Mouse (Mus musculus) MEL (cell line): ENCODE measurements around the gene Nlk. TPM values are rescaled to one million over a fixed set of nuclear protein-coding genes. Genes with fewer than 3 reads are reported as not detected.

Experiments
- DNase-seq: peaks from one replicate; pipeline ENCODE4 v3.0.0; 2011; ENCODE audit warnings: low read depth, low spot score
- H3K27ac ChIP-seq: 2 replicates; pipeline ENCODE4 v1.5.1; 2012; ENCODE audit warnings: low read depth, mild to moderate bottlenecking, control low read depth, low read length, moderate library complexity; ENCODE audit not compliant: control insufficient read depth
- H3K27me3 ChIP-seq, 2 experiments: fragments of 150-350 bp in 1 of 2; sonication (generic) in 1 of 2; 2 replicates each; pipeline ENCODE4 v1.6.1; 2012; ENCODE audit warnings: low read length in 2 of 2, mild to moderate bottlenecking in 2 of 2, improper control_type of control experiment in 1 of 2, moderate library complexity in 1 of 2; ENCODE audit not compliant: insufficient read depth in 2 of 2, control insufficient read depth in 1 of 2
- H3K36me3 ChIP-seq, 2 experiments: 2 replicates each; pipeline ENCODE4 v1.6.1; 2012 to 2014; ENCODE audit warnings: low read length in 2 of 2, improper control_type of control experiment in 1 of 2, inconsistent platforms in 1 of 2, mild to moderate bottlenecking in 1 of 2; ENCODE audit not compliant: insufficient read depth in 2 of 2, control insufficient read depth in 1 of 2
- H3K4me1 ChIP-seq, 2 experiments: fragments of 150-350 bp in 1 of 2; sonication (generic) in 1 of 2; 2 replicates each; pipeline ENCODE4 v1.6.1; 2012; ENCODE audit warnings: low read length in 2 of 2, improper control_type of control experiment in 1 of 2, mild to moderate bottlenecking in 1 of 2; ENCODE audit not compliant: insufficient read depth in 2 of 2, control insufficient read depth in 1 of 2
- H3K4me3 ChIP-seq, 2 experiments: fragments of 150-350 bp in 1 of 2; sonication (generic) in 1 of 2; 2 replicates each; pipeline ENCODE4 v1.5.1; 2012; ENCODE audit warnings: low read depth in 2 of 2, low read length in 2 of 2, mild to moderate bottlenecking in 2 of 2, moderate library complexity in 2 of 2, control low read depth in 1 of 2, improper control_type of control experiment in 1 of 2; ENCODE audit not compliant: control insufficient read depth in 1 of 2, insufficient read depth in 1 of 2
- H3K79me2 ChIP-seq: 2 replicates; pipeline ENCODE4 v1.6.1; 2012; ENCODE audit warnings: mild to moderate bottlenecking, low read length, moderate library complexity; ENCODE audit not compliant: control insufficient read depth, poor library complexity, insufficient read depth
- H3K9ac ChIP-seq: 2 replicates; pipeline ENCODE4 v1.6.1; 2012; ENCODE audit warnings: low read depth, mild to moderate bottlenecking, control low read depth, low read length, moderate library complexity; ENCODE audit not compliant: control insufficient read depth, poor library complexity, severe bottlenecking
- H3K9me3 ChIP-seq: fragments of 150-350 bp; sonication (generic); replicated peaks from 2 replicates; pipeline ENCODE4 v1.6.1; 2012; ENCODE audit warnings: mild to moderate bottlenecking, low read length, improper control_type of control experiment, moderate library complexity; ENCODE audit not compliant: insufficient read depth
- BHLHE40 ChIP-seq: IDR thresholded peaks from 2 replicates; pipeline ENCODE4 v1.6.1; 2012; ENCODE audit warnings: low read depth, mild to moderate bottlenecking, inconsistent platforms, low read length, improper control_type of control experiment, borderline replicate concordance
- CHD1 ChIP-seq: IDR thresholded peaks from 2 replicates; pipeline ENCODE4 v1.6.1; 2012; ENCODE audit warnings: low read depth, mild to moderate bottlenecking, inconsistent platforms, low read length, improper control_type of control experiment
- CTCF ChIP-seq, 3 experiments: IDR thresholded peaks in 2 of 3; conservative IDR thresholded peaks in 1 of 3; 2 replicates each; pipeline ENCODE4 v1.5.1; 2011 to 2012; ENCODE audit warnings: low read length in 3 of 3, low read depth in 2 of 3, mild to moderate bottlenecking in 2 of 3, improper control_type of control experiment in 1 of 3, inconsistent platforms in 1 of 3, mixed read lengths in 1 of 3, moderate library complexity in 1 of 3; ENCODE audit not compliant: control insufficient read depth in 1 of 3, insufficient read depth in 1 of 3, poor library complexity in 1 of 3, severe bottlenecking in 1 of 3
- E2F4 ChIP-seq: IDR thresholded peaks from 2 replicates; pipeline ENCODE4 v1.6.1; 2011; ENCODE audit warnings: low read depth, low read length, improper control_type of control experiment, borderline replicate concordance
- ELF1 ChIP-seq: IDR thresholded peaks from 2 replicates; pipeline ENCODE4 v1.6.1; 2014; ENCODE audit warnings: low read depth, mild to moderate bottlenecking, inconsistent platforms, low read length, improper control_type of control experiment, moderate library complexity
- EP300 ChIP-seq, 2 experiments: IDR thresholded peaks; 2 replicates each; pipeline ENCODE4 v1.6.1; 2011; ENCODE audit warnings: improper control_type of control experiment in 2 of 2, low read length in 2 of 2, low read depth in 1 of 2, mild to moderate bottlenecking in 1 of 2
- ETS1 ChIP-seq: IDR thresholded peaks from 2 replicates; pipeline ENCODE4 v1.6.1; 2012; ENCODE audit warnings: low read depth, mild to moderate bottlenecking, inconsistent platforms, low read length, improper control_type of control experiment, moderate library complexity
- GATA1 ChIP-seq: IDR thresholded peaks from 2 replicates; pipeline ENCODE4 v1.6.1; 2011; ENCODE audit warnings: low read depth, low read length, improper control_type of control experiment
- HCFC1 ChIP-seq: IDR thresholded peaks from 2 replicates; pipeline ENCODE4 v1.6.1; 2012; ENCODE audit warnings: low read depth, mild to moderate bottlenecking, inconsistent platforms, low read length, improper control_type of control experiment, moderate library complexity
- JUND ChIP-seq: IDR thresholded peaks from 2 replicates; pipeline ENCODE4 v1.6.1; 2011; ENCODE audit warnings: low read depth, mild to moderate bottlenecking, improper control_type of control experiment, low read length
- KAT2A ChIP-seq: conservative IDR thresholded peaks from 2 replicates; pipeline ENCODE4 v1.6.1; 2012; ENCODE audit warnings: low read depth, low read length, improper control_type of control experiment, inconsistent platforms
- MAX ChIP-seq: IDR thresholded peaks from 2 replicates; pipeline ENCODE4 v1.6.1; 2011; ENCODE audit warnings: low read length, improper control_type of control experiment
- MAZ ChIP-seq: IDR thresholded peaks from 2 replicates; pipeline ENCODE4 v1.6.1; 2012; ENCODE audit warnings: low read depth, mild to moderate bottlenecking, inconsistent platforms, low read length, improper control_type of control experiment
- MEF2A ChIP-seq: IDR thresholded peaks from 2 replicates; pipeline ENCODE4 v1.6.1; 2014; ENCODE audit warnings: low read depth, mild to moderate bottlenecking, inconsistent platforms, low read length, improper control_type of control experiment; ENCODE audit not compliant: poor library complexity, insufficient replicate concordance, severe bottlenecking; ENCODE audit errors: extremely low read depth
- MXI1 ChIP-seq: IDR thresholded peaks from 2 replicates; pipeline ENCODE4 v1.6.1; 2011; ENCODE audit warnings: mild to moderate bottlenecking, low read depth, low read length, improper control_type of control experiment
- MYC ChIP-seq: IDR thresholded peaks from 2 replicates; pipeline ENCODE4 v1.6.1; 2011; ENCODE audit warnings: low read depth, mild to moderate bottlenecking, low read length, improper control_type of control experiment, moderate library complexity
- NELFE ChIP-seq: IDR thresholded peaks from 2 replicates; pipeline ENCODE4 v1.6.1; 2011; ENCODE audit warnings: low read depth, low read length, improper control_type of control experiment
- NRF1 ChIP-seq: IDR thresholded peaks from 2 replicates; pipeline ENCODE4 v1.6.1; 2014; ENCODE audit warnings: low read depth, mild to moderate bottlenecking, inconsistent platforms, low read length, improper control_type of control experiment, moderate library complexity; ENCODE audit not compliant: poor library complexity, insufficient read depth, severe bottlenecking
- POLR2A ChIP-seq, 2 experiments: IDR thresholded peaks; 2 replicates each; pipeline ENCODE4 v1.6.1; 2011 to 2012; ENCODE audit warnings: low read length in 2 of 2, mild to moderate bottlenecking in 2 of 2, control low read depth in 1 of 2, improper control_type of control experiment in 1 of 2, low read depth in 1 of 2, moderate library complexity in 1 of 2; ENCODE audit not compliant: control insufficient read depth in 1 of 2, insufficient read depth in 1 of 2, poor library complexity in 1 of 2
- POLR2AphosphoS2 ChIP-seq: IDR thresholded peaks from 2 replicates; pipeline ENCODE4 v1.6.1; 2011; ENCODE audit warnings: low read length, improper control_type of control experiment
- POLR2AphosphoS5 ChIP-seq: IDR thresholded peaks from 2 replicates; pipeline ENCODE4 v1.6.1; 2012; ENCODE audit warnings: low read depth, borderline replicate concordance, mild to moderate bottlenecking, inconsistent platforms, low read length, moderate library complexity, mixed read lengths
- RAD21 ChIP-seq: IDR thresholded peaks from 2 replicates; pipeline ENCODE4 v1.6.1; 2011; ENCODE audit warnings: mild to moderate bottlenecking, low read depth, low read length, improper control_type of control experiment
- RCOR1 ChIP-seq: IDR thresholded peaks from 2 replicates; pipeline ENCODE4 v1.6.1; 2012; ENCODE audit warnings: low read depth, mild to moderate bottlenecking, inconsistent platforms, low read length, improper control_type of control experiment
- SIN3A ChIP-seq: IDR thresholded peaks from 2 replicates; pipeline ENCODE4 v1.6.1; 2012; ENCODE audit warnings: low read length, improper control_type of control experiment, inconsistent platforms
- SMC3 ChIP-seq: IDR thresholded peaks from 2 replicates; pipeline ENCODE4 v1.6.1; 2011; ENCODE audit warnings: low read depth, low read length, improper control_type of control experiment
- TAL1 ChIP-seq: IDR thresholded peaks from 2 replicates; pipeline ENCODE4 v1.6.1; 2012; ENCODE audit warnings: mild to moderate bottlenecking, inconsistent platforms, low read length, moderate library complexity, mixed read lengths
- TBP ChIP-seq: IDR thresholded peaks from 2 replicates; pipeline ENCODE4 v1.8.0; 2011; ENCODE audit warnings: low read depth, low read length, improper control_type of control experiment
- TCF12 ChIP-seq: IDR thresholded peaks from 2 replicates; pipeline ENCODE4 v1.6.1; 2014; ENCODE audit warnings: low read depth, mild to moderate bottlenecking, inconsistent platforms, low read length, improper control_type of control experiment, moderate library complexity
- UBTF ChIP-seq: IDR thresholded peaks from 2 replicates; pipeline ENCODE4 v1.6.1; 2012; ENCODE audit warnings: low read depth, mild to moderate bottlenecking, inconsistent platforms, low read length, improper control_type of control experiment, moderate library complexity, borderline replicate concordance; ENCODE audit not compliant: insufficient read depth
- ZC3H11A ChIP-seq: IDR thresholded peaks from 2 replicates; pipeline ENCODE4 v1.6.1; 2012; ENCODE audit warnings: low read depth, mild to moderate bottlenecking, inconsistent platforms, low read length, improper control_type of control experiment
- ZKSCAN1 ChIP-seq: IDR thresholded peaks from 2 replicates; pipeline ENCODE4 v1.6.1; 2012; ENCODE audit warnings: low read depth, mild to moderate bottlenecking, inconsistent platforms, low read length, improper control_type of control experiment, moderate library complexity
- ZMIZ1 ChIP-seq: IDR thresholded peaks from 2 replicates; pipeline ENCODE4 v1.6.1; 2012; ENCODE audit warnings: low read depth, mild to moderate bottlenecking, inconsistent platforms, low read length, improper control_type of control experiment, moderate library complexity
- ZNF384 ChIP-seq: IDR thresholded peaks from 2 replicates; pipeline ENCODE4 v1.6.1; 2012; ENCODE audit warnings: low read depth, mild to moderate bottlenecking, inconsistent platforms, low read length, improper control_type of control experiment
- polyA plus RNA-seq, 2 experiments: library from polyadenylated mRNA; stranded (reverse) in 1 of 2; unstranded in 1 of 2; fragments of >175 nt in 1 of 2; fragments of >200 nt in 1 of 2; gene quantifications; 2 replicates each; pipeline versions ENCODE4 v1.2.1 to v1.2.4; 2012; ENCODE audit warnings: low replicate concordance in 2 of 2, low read depth in 1 of 2; ENCODE audit not compliant: insufficient read length in 2 of 2, insufficient read depth in 1 of 2, missing spikeins in 1 of 2
- total RNA-seq: library from RNA; depleted of rRNA; stranded (reverse); fragments of 300-350 nt; gene quantifications from 2 replicates; pipeline ENCODE4 v1.2.3, GENCODE M21; 2012

The Nlk gene
- total and polyA plus RNA-seq, 3 experiments = 16.9 to 17.9 TPM; not detected in 1

DNA sequence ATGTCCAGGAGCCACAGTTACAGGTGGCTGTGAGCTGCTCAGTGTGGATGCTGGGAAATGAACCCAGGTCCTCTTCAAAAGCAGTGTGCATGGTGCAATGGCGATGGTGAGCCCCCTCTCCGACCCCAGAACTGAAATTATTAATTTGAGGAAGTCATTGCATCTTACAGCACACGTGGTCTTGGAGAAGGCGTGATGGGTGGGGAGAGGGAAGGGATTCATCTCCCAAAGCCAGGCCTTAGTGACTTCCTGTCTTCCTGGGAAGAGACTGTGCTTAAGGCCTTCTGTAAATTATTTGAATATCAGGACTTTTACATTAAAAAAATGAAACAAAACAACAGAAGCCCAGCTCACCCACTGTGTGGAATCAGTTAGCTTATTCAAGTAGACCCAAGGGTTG, 141.1 kb downstream of the Nlk start (continued):
- TF ChIP-seq UBTF (no peak), E2F4 (no peak), HCFC1 (0 out of 2 replicates have a peak, but pooled peaks have one; percentile 3), TAL1 (no peak), TBP (no peak), SIN3A (no peak), KAT2A (no peak), ETS1 (no peak), TCF12 (no peak), CTCF (IDR thresholded peaks at IDR 0.05 in 2 of 3, conservative IDR thresholded peaks at IDR 0.05 in 1 of 3; ENCODE audit: control insufficient read depth in 1 of 3, insufficient read depth in 1 of 3, low read depth in 2 of 3, low read length in 3 of 3, poor library complexity in 1 of 3, severe bottlenecking in 1 of 3) (no peak), JUND (no peak), RAD21 (no peak)

DNA sequence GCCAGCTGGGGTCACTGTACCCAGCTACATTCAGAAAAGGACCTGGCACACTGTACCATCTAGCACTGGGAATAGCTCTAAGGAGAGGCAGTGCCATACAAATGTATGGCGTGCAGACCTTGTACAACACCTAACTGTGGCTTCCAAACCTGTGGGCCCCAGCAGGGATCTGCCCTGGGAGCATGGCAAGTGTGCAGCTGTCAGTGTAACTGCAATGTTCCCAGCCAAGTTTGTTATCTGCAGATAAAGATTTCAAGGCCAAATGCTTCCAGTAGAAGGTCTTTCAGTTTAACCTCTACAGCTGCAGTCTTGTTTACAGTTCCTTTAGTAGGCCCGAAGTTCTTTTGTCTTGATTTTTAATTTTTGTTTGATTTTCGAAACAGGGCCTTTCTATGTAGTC, 141.6 kb downstream of the Nlk start:
- no peaks in the 10 kb centered on the region for H3K79me2 ChIP-seq
- no peaks in the 10 kb centered on the region for H3K9me3 ChIP-seq
- no peak overlapping the region; a peak in 1 of 4 replicates for H3K4me3 ChIP-seq
- H3K27me3 ChIP-seq = no peaks in the 10 kb centered on the region
- H3K27ac ChIP-seq = peak overlapping the region; percentile 77
- peaks cover 0 to 22% of the 10 kb centered on the region in 2 experiments; a peak in 2 of 4 replicates for H3K36me3 ChIP-seq
- peaks cover 24% of the 10 kb centered on the region in 2 experiments for H3K4me1 ChIP-seq
- peak; percentile 70 for DNase-seq
- H3K9ac ChIP-seq = peak overlapping the region; percentile 44
- no peak for TF ChIP-seq SMC3
- TF ChIP-seq MXI1 = peak; percentile 83
- TF ChIP-seq RCOR1 = no peak
- no peak for TF ChIP-seq UBTF
- TF ChIP-seq POLR2AphosphoS2 = no peak; the same call in 1 of the 2 replicates
- TF ChIP-seq ZNF384 = no peak
- peak; percentile 58 for TF ChIP-seq SIN3A
- TF ChIP-seq NELFE = no peak
- no peak for TF ChIP-seq POLR2AphosphoS5
- TF ChIP-seq TAL1 = no peak
- peak; percentile 88 for TF ChIP-seq TCF12
- peak; percentile 15; the same call in 1 of the 2 replicates for TF ChIP-seq HCFC1
- TF ChIP-seq RAD21 = no peak
- no peak for TF ChIP-seq POLR2A (IDR thresholded peaks at IDR 0.05; ENCODE audit: control insufficient read depth in 1 of 2, insufficient read depth in 1 of 2, low read depth in 1 of 2, low read length in 2 of 2, poor library complexity in 1 of 2)
- TF ChIP-seq MAX = no peak
- TF ChIP-seq E2F4 = no peak
- no peak for TF ChIP-seq MYC
- TF ChIP-seq CHD1 = no peak
- no peak for TF ChIP-seq MAZ
- TF ChIP-seq ZMIZ1 = no peak
- TF ChIP-seq ETS1 = peak; percentile 93
- no peak for TF ChIP-seq JUND
- no peak for TF ChIP-seq CTCF (IDR thresholded peaks at IDR 0.05 in 2 of 3, conservative IDR thresholded peaks at IDR 0.05 in 1 of 3; ENCODE audit: control insufficient read depth in 1 of 3, insufficient read depth in 1 of 3, low read depth in 2 of 3, low read length in 3 of 3, poor library complexity in 1 of 3, severe bottlenecking in 1 of 3)
- peak; percentile 77 for TF ChIP-seq GATA1
- no peak for TF ChIP-seq ELF1
- no peak for TF ChIP-seq BHLHE40
- TF ChIP-seq ZC3H11A = no peak
- no peak for TF ChIP-seq KAT2A
- no peak for TF ChIP-seq MEF2A
- TF ChIP-seq ZKSCAN1 = no peak
- no peak for TF ChIP-seq NRF1
- peak; percentile 49 to 70; a peak in 3 of 4 replicates for TF ChIP-seq EP300 (IDR thresholded peaks at IDR 0.05; ENCODE audit: low read depth in 1 of 2, low read length in 2 of 2)
